Mouse (Mus musculus) central nervous system, embryonic 11.5 days (tissue): ENCODE data around the gene Sowahd. TPM values are rescaled to one million over a fixed set of nuclear protein-coding genes. Genes with fewer than 3 reads are reported as not detected.

ENCODE experiments used
- polyA plus RNA-seq: library from polyadenylated mRNA; depleted of rRNA; stranded (reverse); fragments of >200 nt; gene quantifications from 2 replicates; pipeline ENCODE4 v1.2.3, GENCODE M21; 2012; rRNA removed

The Sowahd gene
- 0.06 and 0.12 TPM in 2 replicates for polyA plus RNA-seq

DNA sequence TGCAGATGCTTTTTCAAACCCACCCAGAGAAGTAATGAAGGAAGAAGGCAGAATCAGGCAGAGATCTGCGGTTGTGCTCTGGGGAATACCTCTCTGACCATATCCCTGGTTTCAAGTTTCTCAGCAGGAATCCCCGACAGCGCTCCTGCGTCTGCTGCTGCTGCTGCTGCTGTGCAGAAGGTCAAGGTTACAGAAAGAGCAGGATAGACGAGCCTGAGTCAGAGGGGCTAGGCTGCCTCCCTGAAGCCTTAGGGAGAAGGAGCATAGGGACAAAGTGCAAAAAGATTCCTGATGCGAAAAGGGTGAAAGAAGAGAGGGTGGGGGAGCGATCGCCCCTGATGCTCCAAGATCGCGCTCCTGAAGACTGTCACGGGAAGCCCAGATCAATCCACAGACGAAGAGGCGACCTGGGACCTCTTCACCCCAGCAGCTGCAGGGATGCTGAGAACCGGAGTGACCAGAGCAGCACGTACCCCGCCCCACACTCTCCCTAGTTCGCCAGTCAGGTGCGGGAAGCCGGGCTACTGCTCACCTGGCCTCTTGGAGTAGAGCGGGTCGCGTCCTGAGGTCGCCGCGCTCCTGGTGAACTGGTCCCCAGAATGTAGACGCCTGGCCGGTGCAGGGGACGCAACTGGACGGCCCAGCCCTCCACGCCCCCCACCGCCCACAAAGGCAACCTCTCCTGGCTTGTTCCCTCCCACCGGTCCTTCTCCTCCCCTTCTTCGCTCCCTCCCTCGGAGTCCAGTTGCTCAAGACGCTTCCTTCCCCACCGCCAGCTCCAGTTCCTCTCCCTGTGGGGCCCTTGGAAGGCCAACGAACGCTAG is at the start of gene Sowahd:
Gene Sowahd, plus strand, starts transcription at position 780 of the 824 bp plus-strand sequence.

GRCm38 (mm10) chrX:37084927-37085660 is 36.4 kb downstream of the Sowahd start, which contains the start of gene Rpl39:
Rpl39 (minus strand) TSS chrX:37085402.

Other genes starting within 250 kb of the Sowahd start
- gene Ube2a, start 174.9 kb upstream of the Sowahd start, polyA plus RNA-seq: 19.7 and 44.4 TPM in 2 replicates
- 21.0 and 27.3 TPM in 2 replicates for gene C330007P06Rik, start 174.7 kb upstream of the Sowahd start, polyA plus RNA-seq
- 8.6 and 9.0 TPM in 2 replicates for gene Nkrf, start 145.9 kb upstream of the Sowahd start, polyA plus RNA-seq
- 52.2 and 52.7 TPM in 2 replicates for gene Sept6, start 57.1 kb upstream of the Sowahd start, polyA plus RNA-seq
- gene Rpl39, start 36.6 kb downstream of the Sowahd start, polyA plus RNA-seq: 463 and 1,092 TPM in 2 replicates
- 47.1 and 59.8 TPM in 2 replicates for gene Upf3b, start 61.5 kb downstream of the Sowahd start, polyA plus RNA-seq
- 9.1 and 9.8 TPM in 2 replicates for gene Nkap, start 78.0 kb downstream of the Sowahd start, polyA plus RNA-seq
- gene Akap14, start 120.0 kb downstream of the Sowahd start, polyA plus RNA-seq: 0.09 and 0.16 TPM in 2 replicates
- 149 and 294 TPM in 2 replicates for gene Ndufa1, start 142.3 kb downstream of the Sowahd start, polyA plus RNA-seq
- gene Rnf113a1, start 142.4 kb downstream of the Sowahd start, polyA plus RNA-seq: 8.6 and 11.1 TPM in 2 replicates
- gene Gm9, start 162.2 kb downstream of the Sowahd start, polyA plus RNA-seq: not detected in 2 replicates
- not detected in 2 replicates for gene Rhox1, start 173.4 kb downstream of the Sowahd start, polyA plus RNA-seq
- gene Rhox2a, start 196.1 kb downstream of the Sowahd start, polyA plus RNA-seq: 0.20 and 0.58 TPM in 2 replicates
- gene Rhox3a, start 201.1 kb downstream of the Sowahd start, polyA plus RNA-seq: not detected in 2 replicates
- gene Rhox4a, start 216.5 kb downstream of the Sowahd start, polyA plus RNA-seq: not detected in 2 replicates